Mouse (Mus musculus): ENCODE data around the gene Garnl3.

DNA sequence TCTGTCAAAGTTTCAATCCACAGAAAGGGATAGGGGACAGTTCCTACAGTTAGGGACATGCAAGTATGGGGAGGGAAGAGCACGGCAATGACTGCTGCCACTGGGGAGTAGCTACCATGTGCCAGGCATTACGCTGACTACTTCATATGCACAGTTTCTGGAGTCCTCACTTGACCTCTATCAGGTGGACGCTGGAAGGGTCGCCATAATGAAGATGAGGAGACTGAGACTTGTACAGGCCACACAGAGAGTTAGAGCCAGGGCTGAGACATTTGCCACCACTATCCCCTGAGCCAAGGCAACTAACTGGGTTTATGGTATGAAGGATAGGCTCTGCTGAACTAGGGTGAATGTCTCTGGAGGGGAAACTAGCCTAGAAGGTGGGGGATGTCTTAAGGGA, 6.3 kb upstream of the Garnl3 start:
- TF ChIP-seq POLR2A (IDR thresholded peaks at IDR 0.05; ENCODE audit: borderline replicate concordance, control insufficient read depth, low read depth, low read length) (no peak), CTCF (IDR thresholded peaks at IDR 0.05; ENCODE audit: control insufficient read depth, insufficient read depth, low read length) (no peak)
